Mouse (Mus musculus) kidney, embryonic 16.5 days (tissue): ENCODE data around the gene Snapc1. TPM values are rescaled to one million over a fixed set of nuclear protein-coding genes. Genes with fewer than 3 reads are reported as not detected.

Experiments used
- ATAC-seq: fragments of 200-750 bp; cut with Nextera tagmentation; 2 replicates; pipeline ENCODE4 v1.8.0; 2017; ENCODE audit warnings: moderate TSS enrichment; ENCODE audit not compliant: low FRiP score, low TSS enrichment
- H3K27ac ChIP-seq: fragments of 300-500 bp; sonication (generic); 2 replicates; pipeline ENCODE4 v1.5.1; 2014; ENCODE audit warnings: low read length
- H3K27me3 ChIP-seq: fragments of 300-500 bp; sonication (generic); 2 replicates; pipeline ENCODE4 v1.6.1; 2014; ENCODE audit warnings: low read length, control low read depth, mixed read lengths; ENCODE audit not compliant: insufficient read depth
- H3K36me3 ChIP-seq: fragments of 300-500 bp; sonication (generic); 2 replicates; pipeline ENCODE4 v1.6.1; 2014; ENCODE audit warnings: low read length, control low read depth, mixed read lengths; ENCODE audit not compliant: insufficient read depth
- H3K4me1 ChIP-seq: fragments of 300-500 bp; sonication (generic); 2 replicates; pipeline ENCODE4 v1.6.1; 2014; ENCODE audit warnings: low read length, control low read depth, mixed read lengths; ENCODE audit not compliant: insufficient read depth
- H3K4me2 ChIP-seq: fragments of 300-500 bp; sonication (generic); replicated peaks from 2 replicates; pipeline ENCODE4 v1.6.1; 2014; ENCODE audit warnings: low read depth, low read length
- H3K4me3 ChIP-seq: fragments of 300-500 bp; sonication (generic); 2 replicates; pipeline ENCODE4 v1.5.1; 2014; ENCODE audit warnings: mild to moderate bottlenecking, low read length
- H3K9ac ChIP-seq: fragments of 300-500 bp; sonication (generic); replicated peaks from 2 replicates; pipeline ENCODE4 v1.6.1; 2014; ENCODE audit warnings: low read length
- H3K9me3 ChIP-seq: fragments of 300-500 bp; sonication (generic); 2 replicates; pipeline ENCODE4 v1.6.1; 2016; ENCODE audit warnings: low read length, control low read depth
- WGBS: fragments of 180-500 bp; shearing (Covaris S2); extraction: QIAGEN DNeasy Blood & Tissue Kit; methylation state at CpG from one replicate; pipeline ENCODE4 v1.1.7; 2014; 5-methylcytosine and 5-hydroxymethylcytosine counted together
- polyA plus RNA-seq: library from polyadenylated mRNA; unstranded; fragments of >200 nt; fragmentation: Nextera tagmentation; extraction: Ambion mirVana; gene quantifications from 2 replicates; pipeline ENCODE4 v1.2.1, GENCODE M21; 2015

Snapc1 gene
- polyA plus RNA-seq, 1 experiment from 2014 or later = 22.8 TPM

DNA sequence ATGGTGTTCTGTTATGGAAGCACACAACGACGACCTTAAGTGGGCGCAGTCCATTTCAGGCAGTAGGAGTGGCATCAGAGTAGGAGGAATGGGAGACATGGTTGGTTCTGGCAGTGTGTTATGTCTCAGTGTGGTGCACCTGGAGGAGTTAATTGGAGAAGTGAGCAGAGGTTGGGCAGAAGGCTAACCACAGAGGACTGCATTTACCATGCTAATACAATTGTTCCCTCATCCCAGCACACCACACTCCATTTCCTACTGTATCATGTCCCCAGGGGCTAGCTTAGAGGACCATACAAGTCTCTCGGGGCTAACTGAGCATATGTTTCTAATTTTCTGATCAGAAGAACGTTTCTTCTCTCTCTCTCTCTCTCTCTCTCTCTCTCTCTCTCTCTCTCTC, 51.2 kb downstream of the Snapc1 start:
- 79% methylated on average over 5 of the region's 5 CpGs for WGBS
- H3K36me3 ChIP-seq = no peaks in the 10 kb centered on the region
- no peak overlapping the region for H3K9ac ChIP-seq
- no peak overlapping the region for H3K4me3 ChIP-seq
- no peaks in the 10 kb centered on the region for H3K27me3 ChIP-seq
- no peaks in the 10 kb centered on the region for H3K4me1 ChIP-seq
- H3K9me3 ChIP-seq = no peaks in the 10 kb centered on the region
- ATAC-seq = no peak
- no peak overlapping the region for H3K4me2 ChIP-seq
- H3K27ac ChIP-seq = no peak overlapping the region

DNA sequence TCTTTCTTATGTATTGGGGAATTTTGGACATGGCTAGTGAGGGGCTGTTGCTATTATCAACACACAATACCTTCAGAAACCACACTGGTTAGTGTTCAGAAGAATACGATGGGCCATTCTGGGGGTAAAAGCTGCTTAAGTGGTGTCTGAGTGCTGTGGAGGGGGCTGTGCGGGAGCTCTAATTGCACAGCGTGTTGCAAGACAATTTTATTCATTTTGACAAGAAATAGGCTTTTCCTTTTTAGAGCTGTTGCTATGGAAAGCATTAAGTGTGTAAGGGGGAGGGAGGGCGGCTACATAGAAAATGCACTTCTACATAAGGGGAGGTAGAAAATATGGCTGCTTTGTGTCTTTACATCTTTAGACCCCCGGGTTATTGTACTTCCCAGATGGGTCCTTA, 59.0 kb downstream of the Snapc1 start:
- Histone ChIP-seq H3K9me3 (no peaks in the 10 kb centered on the region), H3K4me3 (no peak overlapping the region), H3K4me2 (no peak overlapping the region), H3K27me3 (no peaks in the 10 kb centered on the region), H3K4me1 (no peaks in the 10 kb centered on the region), H3K9ac (no peak overlapping the region), H3K27ac (no peak overlapping the region), H3K36me3 (no peaks in the 10 kb centered on the region)
- WGBS = 75% methylated on average over 5 of the region's 5 CpGs
- ATAC-seq = no peak

DNA sequence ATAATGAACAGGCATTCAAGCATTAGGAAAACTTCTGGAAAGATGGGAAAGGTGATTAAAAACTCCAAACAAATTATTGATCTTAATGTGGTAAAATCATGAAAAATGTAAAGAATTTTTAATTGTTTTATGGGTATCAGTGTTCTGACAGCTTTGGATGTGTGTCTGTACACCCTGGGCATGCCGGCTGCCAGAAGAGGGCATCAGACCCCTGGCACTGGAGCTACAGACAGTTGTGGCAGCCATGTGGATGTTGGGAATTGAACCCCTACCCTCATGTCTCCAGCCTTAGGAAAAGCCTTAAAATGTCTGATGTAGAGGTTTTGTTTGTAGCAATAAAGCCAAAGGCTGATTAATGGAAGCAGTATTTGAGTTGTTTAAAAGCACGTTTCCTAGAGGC, 60.6 kb downstream of the Snapc1 start:
- H3K36me3 ChIP-seq = no peaks in the 10 kb centered on the region
- H3K9ac ChIP-seq = no peak overlapping the region
- H3K4me3 ChIP-seq = no peak overlapping the region
- ATAC-seq = no peak
- no peak overlapping the region for H3K27ac ChIP-seq
- no peak overlapping the region for H3K4me2 ChIP-seq
- H3K4me1 ChIP-seq = no peaks in the 10 kb centered on the region
- H3K9me3 ChIP-seq = no peaks in the 10 kb centered on the region
- H3K27me3 ChIP-seq = no peaks in the 10 kb centered on the region
- 78% methylated on average over 2 of the region's 2 CpGs for WGBS

Other genes starting within 250 kb of the Snapc1 start
- gene Hif1a, start 63.1 kb upstream of the Snapc1 start, polyA plus RNA-seq = 70.5 and 73.6 TPM in 2 replicates
- 13.1 and 14.8 TPM in 2 replicates for gene Gm49321, start 26.8 kb upstream of the Snapc1 start, polyA plus RNA-seq
- gene Syt16, start 33.2 kb downstream of the Snapc1 start, polyA plus RNA-seq = 1.1 and 1.4 TPM in 2 replicates